Mouse (Mus musculus): ENCODE measurements around the gene Atp1b1.

Gene Atp1b1

GRCm38 (mm10) chr1:164436749-164437148 lies 21.4 kb downstream of the Atp1b1 start:
- DNase-seq = no peak

DNA sequence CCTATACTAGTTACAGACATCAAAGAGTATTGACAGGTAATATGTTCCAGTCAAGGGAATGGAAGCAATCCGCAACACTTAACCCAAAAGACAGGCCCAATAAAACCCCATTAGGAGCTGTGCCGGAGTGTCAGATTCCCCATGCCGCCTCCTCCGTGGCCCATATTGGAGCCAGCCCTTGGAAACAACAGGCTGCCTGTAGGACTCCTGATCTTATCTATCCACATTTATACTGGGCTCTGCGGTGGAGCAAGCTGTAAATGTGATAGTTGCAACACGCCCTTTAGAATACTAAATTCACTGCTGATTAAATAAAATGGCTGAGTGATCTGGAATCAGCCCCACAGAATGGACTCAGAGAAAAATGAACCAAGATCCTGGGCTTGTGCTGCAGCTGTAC lies 24.1 kb downstream of the Atp1b1 start:
- DNase-seq = no peak

GRCm38 (mm10) chr1:164432649-164433048 lies 25.5 kb downstream of the Atp1b1 start:
- no peak for DNase-seq

GRCm38 (mm10) chr1:164428644-164429043 lies 29.5 kb downstream of the Atp1b1 start:
- no peak for DNase-seq

DNA sequence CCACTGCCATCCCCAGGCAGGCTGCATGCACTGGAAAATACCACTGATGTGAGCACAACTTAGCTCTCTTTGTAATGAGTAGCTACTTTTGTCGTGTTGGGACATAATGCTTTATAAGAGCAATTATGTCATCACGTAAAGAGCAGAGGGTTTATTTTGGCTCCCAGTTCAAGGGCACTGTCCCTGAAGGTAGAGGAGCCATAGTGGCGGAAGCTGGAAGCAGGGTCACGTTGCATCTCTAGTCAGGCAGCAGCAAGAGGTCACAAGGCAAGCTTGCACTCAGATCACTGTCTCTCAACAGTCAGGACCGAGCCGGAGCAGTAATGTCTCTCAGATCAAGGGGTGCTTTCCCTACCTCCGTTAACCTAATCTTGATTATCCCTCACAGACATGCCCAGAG lies 30.4 kb downstream of the Atp1b1 start:
- no peak for DNase-seq

DNA sequence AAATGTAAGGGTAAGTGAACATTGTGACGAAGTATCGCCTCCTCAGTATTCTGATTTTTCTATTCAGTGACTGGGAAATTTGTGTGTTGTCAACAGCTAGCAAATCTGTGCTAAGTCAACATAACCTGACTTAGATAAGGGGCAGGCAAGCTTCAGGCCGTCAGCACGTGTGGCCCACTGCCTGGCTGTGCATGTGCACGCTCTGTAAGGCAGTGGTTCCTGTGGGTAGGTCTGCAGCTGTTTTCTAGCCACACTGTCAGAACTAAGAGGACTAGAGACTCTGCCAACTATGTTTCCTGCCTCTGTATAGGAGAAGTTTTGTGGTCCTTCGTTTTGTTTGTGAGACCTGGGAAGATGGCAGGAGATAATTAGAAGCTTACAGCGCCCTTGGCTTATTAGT lies 31.9 kb downstream of the Atp1b1 start:
- DNase-seq = no peak

DNA sequence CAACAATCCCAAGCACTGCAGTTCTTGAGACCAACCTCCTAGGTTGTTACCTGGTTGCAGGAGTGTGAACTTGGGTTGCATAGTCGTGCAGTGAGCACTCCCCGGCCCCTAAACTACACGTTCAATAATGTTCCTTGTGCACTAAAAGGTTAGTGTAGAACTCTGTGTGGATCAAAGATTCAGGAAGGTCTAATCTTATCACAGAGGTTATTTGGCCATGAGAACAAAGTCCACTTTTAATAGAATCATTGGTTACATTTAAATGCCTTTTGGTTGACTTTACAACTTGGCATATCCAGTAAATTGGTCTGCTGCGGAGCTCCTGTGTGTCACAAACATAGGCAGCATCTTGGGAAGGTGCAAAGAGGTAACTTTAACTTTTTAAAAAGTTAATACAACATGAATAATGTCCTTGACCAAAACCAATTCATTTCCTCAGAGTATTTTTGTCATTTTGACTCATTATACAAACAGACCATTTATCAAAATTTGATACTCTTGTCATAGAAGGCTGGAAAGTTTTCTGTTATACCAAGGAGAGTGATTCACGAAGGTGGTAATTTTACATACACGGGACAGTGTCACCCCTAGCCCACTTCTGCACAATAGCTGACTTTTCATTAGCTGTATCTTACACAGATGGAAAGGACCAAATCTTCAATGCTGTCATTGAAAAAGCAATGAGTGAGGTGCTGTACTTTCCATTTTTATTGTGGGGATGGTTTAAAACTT lies 37.4 kb downstream of the Atp1b1 start:
- no peak for DNase-seq

- no peak for DNase-seq
These were observed 38.8 kb downstream of the Atp1b1 start for GRCm38 (mm10) chr1:164419401-164419800.

- DNase-seq = no peak
These were observed 39.8 kb downstream of the Atp1b1 start for GRCm38 (mm10) chr1:164418320-164418719.

DNA sequence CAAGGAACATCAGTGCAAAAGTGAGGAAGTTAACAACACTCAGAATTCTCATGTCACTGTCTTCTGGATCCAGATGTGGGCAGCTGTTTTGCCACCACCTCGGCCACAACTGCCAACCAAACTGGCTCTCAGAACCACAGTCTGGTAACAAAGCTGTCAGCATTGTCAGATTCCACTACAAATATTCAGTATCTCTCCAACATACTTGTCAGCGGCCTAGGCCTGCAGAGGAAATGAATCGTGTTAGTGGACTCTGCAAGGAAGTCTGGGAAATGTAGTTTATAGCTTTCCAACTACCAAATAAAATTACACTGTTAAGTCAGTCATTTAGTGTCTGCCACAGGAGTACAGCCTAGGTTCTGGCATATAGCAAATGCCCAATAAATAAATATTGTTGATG lies 40.6 kb downstream of the Atp1b1 start:
- DNase-seq = no peak

DNA sequence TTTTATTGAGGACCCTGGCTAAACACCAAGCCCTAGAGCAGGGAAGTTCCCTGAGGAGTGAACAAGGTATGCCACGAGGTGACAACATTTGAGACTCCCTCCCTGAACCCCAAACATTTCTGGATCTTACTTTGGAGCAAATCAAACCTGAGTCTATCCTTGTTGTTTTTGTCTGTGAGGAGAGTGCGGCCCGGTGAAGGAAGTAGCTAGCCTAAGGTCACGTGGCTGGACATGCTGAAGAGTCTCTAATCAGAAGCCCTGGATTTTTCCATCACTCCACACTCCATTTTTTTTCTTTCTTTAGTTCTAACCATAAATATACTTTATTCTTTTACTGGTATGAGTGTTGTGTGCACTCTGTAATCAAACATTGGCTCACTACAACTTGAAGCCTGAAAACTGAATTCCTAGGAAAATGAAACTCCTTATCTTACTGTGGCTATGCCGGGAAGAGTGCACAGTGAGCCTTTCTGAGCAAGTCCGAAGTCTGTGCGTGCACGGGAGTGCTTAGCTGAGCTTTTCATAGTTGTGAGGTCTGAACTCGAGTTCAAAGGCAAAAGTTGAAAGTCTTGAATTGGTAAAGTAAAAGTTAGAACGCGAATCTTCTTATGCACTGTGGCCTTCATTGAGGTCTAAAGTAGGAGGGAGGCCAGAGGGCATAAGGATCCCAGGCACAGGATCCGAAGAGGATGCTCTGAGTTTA lies 41.3 kb downstream of the Atp1b1 start:
- DNase-seq = no peak

- DNase-seq = no peak
These were observed 42.8 kb downstream of the Atp1b1 start for GRCm38 (mm10) chr1:164415347-164415751.

- no peak for DNase-seq
These were observed 44.5 kb downstream of the Atp1b1 start for GRCm38 (mm10) chr1:164413608-164414007.

DNA sequence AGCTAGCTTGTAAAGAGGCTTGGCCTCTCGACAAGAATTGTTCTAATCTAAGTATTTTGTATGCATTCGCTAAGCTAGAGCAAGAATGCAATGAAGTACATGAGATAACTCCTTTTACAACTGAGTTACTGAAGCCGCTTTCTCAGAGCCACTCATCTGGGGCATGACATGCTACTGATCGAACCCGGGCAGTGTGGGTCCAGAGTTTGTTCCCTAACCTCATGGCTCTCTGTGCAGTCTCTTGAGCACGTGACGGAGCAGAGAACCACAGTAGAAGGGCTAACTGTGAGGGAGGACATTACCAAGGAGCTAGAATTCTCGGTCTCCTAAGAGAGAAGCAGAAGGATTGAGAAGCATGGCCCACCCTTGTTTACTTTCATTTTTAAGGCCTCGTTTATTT lies 45.2 kb downstream of the Atp1b1 start:
- DNase-seq = no peak

- DNase-seq = no peak
These were observed 46.8 kb downstream of the Atp1b1 start for GRCm38 (mm10) chr1:164411306-164411705.

- no peak for DNase-seq
These were observed 49.5 kb downstream of the Atp1b1 start for GRCm38 (mm10) chr1:164408655-164409054.

DNA sequence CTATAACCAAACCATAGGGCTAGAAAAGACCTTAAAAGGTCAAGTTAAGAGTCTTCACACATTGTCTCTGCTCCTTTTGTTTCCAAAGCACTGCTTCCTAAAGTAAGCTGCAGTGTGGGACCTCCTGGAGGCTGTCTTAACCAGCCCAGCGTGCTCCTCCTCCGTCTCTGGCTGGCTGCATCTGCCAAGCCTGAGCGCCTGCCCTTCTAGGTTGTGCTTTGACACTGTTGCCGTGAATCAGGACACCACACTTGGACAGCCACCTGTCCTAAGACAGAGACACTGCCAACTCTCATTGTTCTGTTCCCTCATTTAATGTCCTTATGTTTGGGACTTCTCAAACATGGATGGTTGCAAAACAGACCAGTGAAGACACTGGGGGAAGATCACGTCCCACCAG lies 51.6 kb downstream of the Atp1b1 start:
- DNase-seq = no peak

GRCm38 (mm10) chr1:164405385-164405802 lies 52.8 kb downstream of the Atp1b1 start:
- DNase-seq = no peak

- DNase-seq = no peak
These were observed 58.6 kb downstream of the Atp1b1 start for GRCm38 (mm10) chr1:164399578-164399977.

- no peak for DNase-seq
These were observed 60.5 kb downstream of the Atp1b1 start for GRCm38 (mm10) chr1:164397672-164398071.

DNA sequence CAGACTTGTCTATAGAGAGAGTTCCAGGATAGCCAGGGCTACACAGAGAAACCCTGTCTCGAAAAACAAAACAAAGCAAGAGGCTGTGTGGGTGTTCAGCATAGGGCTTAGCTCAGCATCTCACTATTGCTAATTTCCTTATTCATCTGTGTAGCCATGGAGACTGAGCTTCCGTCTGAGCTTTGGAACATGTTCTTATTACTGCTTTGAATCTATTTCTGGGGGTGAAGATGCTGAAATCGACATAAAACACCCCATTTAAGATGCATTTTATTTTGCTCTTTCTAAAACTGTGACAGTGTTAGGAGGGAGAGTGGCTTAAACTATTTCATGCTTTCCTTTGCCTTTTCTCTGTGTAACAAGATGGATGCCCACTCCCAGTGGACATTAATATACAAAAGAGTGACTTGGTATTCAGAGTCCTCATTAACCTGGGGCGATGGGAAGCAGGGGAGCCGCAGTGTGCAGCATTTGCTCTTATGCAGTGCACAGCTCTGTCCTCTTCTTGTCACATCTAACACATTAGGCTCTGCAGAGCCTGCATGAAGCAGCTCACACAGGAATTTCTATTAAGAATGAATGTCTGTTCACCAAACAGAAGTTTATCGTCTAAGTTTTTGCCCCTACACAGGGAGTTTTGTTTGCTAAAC lies 62.9 kb downstream of the Atp1b1 start:
- no peak for DNase-seq

GRCm38 (mm10) chr1:164392176-164392575 lies 66.0 kb downstream of the Atp1b1 start:
- no peak for DNase-seq

DNA sequence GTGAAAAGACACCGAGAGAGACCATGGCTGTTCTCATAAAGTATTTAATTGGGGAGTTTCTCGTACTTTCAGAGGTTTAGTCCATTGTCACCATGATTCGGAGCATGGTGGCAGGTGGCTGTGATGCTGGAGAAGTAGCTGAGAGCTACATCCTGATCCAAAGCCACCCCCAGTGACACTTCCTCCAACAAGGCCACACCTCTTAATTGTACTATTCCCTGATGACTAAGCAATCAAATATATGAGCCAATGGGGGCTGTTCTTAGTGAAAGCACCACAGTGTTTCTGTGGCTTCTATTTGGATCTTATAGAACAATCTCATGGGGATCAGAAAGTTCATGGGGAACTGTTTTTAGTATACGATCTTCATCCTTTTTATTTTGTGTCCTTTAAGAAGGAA lies 68.4 kb downstream of the Atp1b1 start:
- DNase-seq = no peak
